Mouse (Mus musculus) erythroblast, embryonic 14.5 days (primary cell): Measurements from ENCODE around the gene Pcdh11x. TPM values are rescaled to one million over a fixed set of nuclear protein-coding genes. Genes with fewer than 3 reads are reported as not detected.
"Not testable (repeated sequence)": the region's sequence is repeated elsewhere in the genome, so short reads cannot be mapped to it uniquely, and the experiment has no call there.

ENCODE experiments used
- H3K27me3 ChIP-seq: 2 replicates; pipeline ENCODE4 v1.6.1; 2012; ENCODE audit warnings: inconsistent platforms; ENCODE audit not compliant: control insufficient read depth
- H3K36me3 ChIP-seq: 2 replicates; pipeline ENCODE4 v1.6.1; 2012; ENCODE audit warnings: mild to moderate bottlenecking, inconsistent platforms; ENCODE audit not compliant: control insufficient read depth
- H3K4me1 ChIP-seq: 2 replicates; pipeline ENCODE4 v1.6.1; 2012; ENCODE audit warnings: inconsistent platforms; ENCODE audit not compliant: control insufficient read depth
- H3K4me3 ChIP-seq: replicated peaks from 2 replicates; pipeline ENCODE3; 2012; ENCODE audit warnings: moderate library complexity, mild to moderate bottlenecking, inconsistent platforms
- H3K9me3 ChIP-seq: 2 replicates; pipeline ENCODE4 v1.6.1; 2012; ENCODE audit warnings: low read length, inconsistent platforms, mixed read lengths; ENCODE audit not compliant: control insufficient read depth
- GATA1 ChIP-seq: IDR thresholded peaks from 2 replicates; pipeline ENCODE4 v1.6.1; 2012; ENCODE audit warnings: low read length, inconsistent platforms, mixed read lengths
- TAL1 ChIP-seq: IDR thresholded peaks from 3 replicates; pipeline ENCODE4 v1.6.1; 2012; ENCODE audit warnings: low read length, inconsistent platforms, mixed read lengths
- polyA plus RNA-seq: library from polyadenylated mRNA; stranded (reverse); fragments of >175 nt; gene quantifications from 2 replicates; pipeline ENCODE4 v1.2.3, GENCODE M21; 2012

Gene Pcdh11x
- polyA plus RNA-seq, 1 experiment: not detected

DNA sequence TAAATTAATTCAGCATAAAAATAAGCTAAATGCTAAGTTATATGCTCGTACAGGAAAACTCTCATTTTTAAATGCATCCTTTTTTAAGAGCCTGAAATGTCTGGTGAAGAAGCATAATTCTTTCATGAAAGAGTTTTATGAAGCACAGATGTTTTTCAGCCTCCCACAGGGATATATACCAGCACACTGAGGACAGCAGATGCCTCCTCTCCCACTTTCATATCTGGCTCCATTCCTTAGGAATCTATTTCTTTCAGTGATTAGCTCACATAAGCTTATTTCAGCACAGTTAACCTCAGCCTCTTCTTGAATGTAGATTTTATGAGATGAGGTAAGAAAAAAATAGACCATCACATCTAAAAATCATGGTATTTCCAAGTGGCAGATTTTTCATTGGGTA, 176.2 kb downstream of the Pcdh11x start:
- Histone ChIP-seq H3K9me3 (no peaks in the 10 kb centered on the region), H3K36me3 (no peaks in the 10 kb centered on the region), H3K4me3 (no peak overlapping the region), H3K27me3 (no peaks in the 10 kb centered on the region), H3K4me1 (no peaks in the 10 kb centered on the region)
- TF ChIP-seq GATA1 (no peak), TAL1 (no peak)

DNA sequence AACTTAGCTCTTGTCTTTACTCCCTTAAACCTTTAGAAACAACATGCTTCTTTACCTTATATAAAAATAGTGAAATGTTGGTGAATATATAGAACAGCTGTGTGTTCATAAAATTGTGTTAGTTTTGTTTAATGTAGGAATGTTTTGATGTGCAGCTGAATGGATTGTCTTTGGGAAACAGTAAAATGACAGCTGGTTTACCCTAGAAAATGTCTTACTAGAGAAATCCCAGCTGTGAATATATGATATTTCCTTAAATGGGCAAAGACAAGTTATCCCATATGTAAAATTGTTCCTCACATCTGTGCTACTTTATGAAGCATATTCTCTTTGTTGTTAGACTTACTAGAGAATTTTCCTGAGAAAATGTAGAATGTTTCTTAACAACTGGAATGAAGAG, 196.4 kb downstream of the Pcdh11x start:
- no peak for TF ChIP-seq GATA1
- no peaks in the 10 kb centered on the region for H3K36me3 ChIP-seq

DNA sequence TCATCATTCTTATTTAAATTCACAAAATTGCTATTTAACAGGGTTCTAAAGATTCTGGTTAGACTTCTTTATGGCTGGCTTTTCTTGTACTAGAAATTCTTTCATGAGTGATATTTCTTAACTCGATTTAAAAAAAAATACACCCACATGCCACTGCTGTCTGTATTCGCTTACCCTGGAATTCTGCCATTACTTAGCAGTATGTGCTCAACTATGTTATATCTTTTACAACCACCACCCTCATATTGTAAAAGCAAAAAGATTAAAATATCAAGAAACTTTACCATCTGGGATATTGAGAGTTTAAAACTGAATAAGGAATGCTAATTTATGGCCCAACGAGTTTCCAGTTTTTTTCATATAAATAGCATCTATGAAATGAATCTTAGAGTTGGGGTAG, 234.9 kb downstream of the Pcdh11x start:
- Histone ChIP-seq H3K27me3 (no peaks in the 10 kb centered on the region), H3K4me3 (no peak overlapping the region), H3K9me3 (no peaks in the 10 kb centered on the region), H3K36me3 (no peaks in the 10 kb centered on the region), H3K4me1 (no peaks in the 10 kb centered on the region)
- no peak for TF ChIP-seq GATA1
- TF ChIP-seq TAL1: no peak

More for the DNA sequence above, 196.4 kb downstream of the Pcdh11x start:
- H3K27me3 ChIP-seq: no peaks in the 10 kb centered on the region
- no peaks in the 10 kb centered on the region for H3K9me3 ChIP-seq
- no peak overlapping the region for H3K4me3 ChIP-seq
- H3K4me1 ChIP-seq: no peaks in the 10 kb centered on the region

DNA sequence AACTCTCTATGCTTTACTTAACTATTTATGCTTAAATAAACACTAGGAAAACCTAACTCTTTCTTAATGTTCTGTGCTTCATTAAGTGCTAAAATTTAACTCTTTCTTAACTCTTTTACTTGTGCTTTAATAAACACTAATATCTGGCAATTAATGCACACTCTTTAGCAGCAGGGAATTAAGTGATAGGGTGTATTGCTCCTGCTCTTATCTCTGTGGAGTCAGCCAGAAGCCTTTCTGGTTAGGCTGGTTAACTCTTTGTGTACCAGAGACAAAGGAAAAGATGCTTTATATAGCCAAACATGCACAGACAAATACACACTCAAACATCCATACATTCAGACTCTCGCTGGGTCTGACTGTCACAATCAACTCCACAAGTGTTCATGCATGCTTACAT, 309.2 kb downstream of the Pcdh11x start:
- no peak overlapping the region for H3K4me3 ChIP-seq
- no peaks in the 10 kb centered on the region for H3K9me3 ChIP-seq
- no peak for TF ChIP-seq TAL1
- no peak for TF ChIP-seq GATA1
- no peaks in the 10 kb centered on the region for H3K4me1 ChIP-seq
- no peaks in the 10 kb centered on the region for H3K27me3 ChIP-seq
- H3K36me3 ChIP-seq: no peaks in the 10 kb centered on the region

DNA sequence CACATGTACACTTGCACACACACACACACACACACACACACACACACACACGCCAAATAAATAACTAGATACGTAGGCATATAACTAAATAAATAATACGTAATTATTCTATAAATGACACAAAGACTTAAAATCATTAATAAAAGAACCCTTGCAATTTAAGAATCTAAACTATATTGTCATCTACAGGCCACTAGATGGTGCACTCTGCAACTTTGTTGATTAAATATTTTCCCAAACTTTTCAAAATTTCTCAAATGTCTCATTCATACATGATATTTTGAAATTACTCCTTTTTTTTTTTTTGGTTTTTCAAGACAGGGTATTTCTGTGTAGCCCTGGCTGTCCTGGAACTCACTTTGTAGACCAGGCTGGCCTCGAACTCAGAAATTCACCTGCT, 328.4 kb downstream of the Pcdh11x start:
- no peaks in the 10 kb centered on the region for H3K27me3 ChIP-seq
- no peak overlapping the region for H3K4me3 ChIP-seq
- no peaks in the 10 kb centered on the region for H3K4me1 ChIP-seq
- TF ChIP-seq GATA1: no peak
- TF ChIP-seq TAL1: no peak
- H3K9me3 ChIP-seq: no peaks in the 10 kb centered on the region
- no peaks in the 10 kb centered on the region for H3K36me3 ChIP-seq

DNA sequence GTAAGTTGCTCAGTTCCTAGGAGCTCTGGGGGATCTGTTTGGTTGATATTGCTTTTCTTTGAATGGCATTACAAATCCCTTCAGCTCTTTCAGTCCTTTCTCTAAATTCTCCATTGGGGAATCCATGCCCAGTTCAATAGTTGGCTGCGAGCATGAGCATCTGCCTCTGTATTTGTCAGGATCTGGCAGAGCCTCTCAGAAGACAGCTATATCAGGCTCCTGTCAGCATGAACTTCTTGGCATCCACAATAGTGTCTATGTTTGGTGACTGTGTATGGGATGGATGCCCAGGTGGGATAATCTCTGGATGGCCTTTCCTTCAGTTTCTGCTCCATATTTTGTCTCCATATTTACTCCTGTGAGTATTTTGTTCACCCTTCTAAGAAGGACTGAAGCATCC, 380.2 kb downstream of the Pcdh11x start:
- not testable (repeated sequence) for H3K27me3 ChIP-seq, H3K4me3 ChIP-seq, H3K4me1 ChIP-seq, H3K36me3 ChIP-seq, H3K9me3 ChIP-seq

DNA sequence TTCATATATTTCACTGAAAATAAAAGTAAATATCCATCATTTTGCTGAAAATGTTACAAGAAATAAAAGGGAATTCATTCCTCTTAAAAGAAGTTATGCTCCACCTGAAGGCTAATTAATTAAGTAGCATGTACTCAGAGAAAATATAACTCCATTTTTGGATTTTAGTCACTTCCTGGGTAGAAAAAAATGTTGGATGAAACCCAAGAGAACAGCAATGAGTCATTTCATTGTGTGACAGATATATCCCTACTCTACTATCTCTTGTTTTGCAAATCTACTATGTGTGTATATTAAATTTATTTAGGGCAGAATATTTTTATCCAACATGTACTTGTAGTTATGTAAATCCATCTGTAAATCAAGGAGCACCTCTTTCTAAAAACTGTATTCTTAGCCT, 444.1 kb downstream of the Pcdh11x start:
- H3K27me3 ChIP-seq: no peaks in the 10 kb centered on the region
- H3K4me3 ChIP-seq: no peak overlapping the region
- no peaks in the 10 kb centered on the region for H3K9me3 ChIP-seq
- no peaks in the 10 kb centered on the region for H3K36me3 ChIP-seq
- no peak for TF ChIP-seq TAL1
- no peaks in the 10 kb centered on the region for H3K4me1 ChIP-seq

DNA sequence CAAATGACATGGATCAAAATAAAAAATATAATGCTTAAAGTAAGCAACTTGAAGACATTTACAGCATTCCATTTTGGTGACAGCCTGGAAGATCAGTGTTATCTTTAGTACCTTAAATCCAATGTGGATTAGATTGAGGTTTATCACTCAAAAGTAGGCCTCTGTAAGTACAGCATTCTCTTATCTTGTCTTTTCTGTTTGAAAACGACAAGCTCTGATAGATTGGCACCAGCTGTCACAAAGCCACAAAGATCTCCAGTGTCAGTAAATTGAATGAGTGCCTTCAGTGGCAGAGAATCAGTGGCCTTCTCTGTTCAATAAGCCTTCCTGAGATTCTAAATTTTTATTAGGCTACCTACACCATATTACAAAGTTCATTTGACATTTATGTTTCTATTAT, 445.7 kb downstream of the Pcdh11x start:
- H3K36me3 ChIP-seq: no peaks in the 10 kb centered on the region
- no peaks in the 10 kb centered on the region for H3K4me1 ChIP-seq
- H3K4me3 ChIP-seq: no peak overlapping the region
- no peaks in the 10 kb centered on the region for H3K9me3 ChIP-seq
- TF ChIP-seq GATA1 (no peak), TAL1 (no peak)
- no peaks in the 10 kb centered on the region for H3K27me3 ChIP-seq

DNA sequence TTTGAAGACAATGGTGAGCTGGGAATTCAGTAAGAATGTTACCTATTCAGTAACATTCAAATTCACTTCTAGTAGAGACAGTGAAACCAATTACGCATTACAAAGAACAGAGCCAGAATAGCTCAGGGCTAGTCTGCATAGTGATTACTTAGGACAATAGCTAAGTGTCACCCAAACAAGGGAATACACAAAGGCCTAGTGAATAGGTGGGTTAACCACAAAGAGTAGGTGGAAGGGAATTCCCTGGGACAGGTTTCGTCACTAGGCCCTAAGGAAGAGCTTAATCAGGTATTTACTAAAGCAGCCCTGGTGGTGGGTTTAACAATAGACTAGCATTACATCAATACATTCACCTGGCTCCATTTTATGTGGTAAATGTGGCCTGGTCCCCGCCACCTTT, 654.5 kb downstream of the Pcdh11x start:
- Histone ChIP-seq H3K9me3 (peaks cover 4% of the 10 kb centered on the region; the same call in 1 of the 2 replicates), H3K27me3 (no peaks in the 10 kb centered on the region), H3K4me3 (no peak overlapping the region), H3K4me1 (no peaks in the 10 kb centered on the region), H3K36me3 (no peaks in the 10 kb centered on the region)
- TF ChIP-seq TAL1: no peak
- no peak for TF ChIP-seq GATA1

Other genes starting within 250 kb of the Pcdh11x start
- not detected in 2 replicates for gene H2afb3, start 22.8 kb downstream of the Pcdh11x start, polyA plus RNA-seq